Mouse (Mus musculus): Measurements from ENCODE around the gene Zswim3.

DNA sequence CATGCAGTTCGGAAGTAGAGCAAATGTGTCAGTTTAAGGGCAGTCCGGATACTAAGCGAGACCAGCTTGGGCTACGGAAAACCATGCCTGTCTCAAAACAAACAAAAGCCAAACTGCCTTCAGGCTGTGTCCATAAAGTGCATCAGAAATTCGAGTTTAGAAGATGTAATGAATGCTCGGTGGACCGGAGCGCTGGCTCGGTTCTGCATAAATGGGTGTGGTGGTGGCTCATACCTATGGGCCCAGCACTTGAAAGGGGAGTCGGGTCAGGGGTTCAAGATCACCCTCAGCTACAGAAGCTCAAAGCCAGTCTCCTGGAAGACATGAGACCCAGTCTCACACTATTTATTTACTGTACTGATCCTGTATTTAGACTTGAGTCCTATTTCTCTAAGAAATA, 17.1 kb upstream of the Zswim3 start:
- TF ChIP-seq POLR2A (IDR thresholded peaks at IDR 0.05; ENCODE audit: control insufficient read depth, extremely low read depth, insufficient read depth, low read length, poor library complexity): no peak
- TF ChIP-seq CTCF (IDR thresholded peaks at IDR 0.05; ENCODE audit: borderline replicate concordance, control insufficient read depth, extremely low read depth, insufficient read depth, low read length, poor library complexity): no peak
